Mouse (Mus musculus) forebrain, embryonic 14.5 days (tissue): ENCODE measurements around the gene Cst6. TPM values are rescaled to one million over a fixed set of nuclear protein-coding genes. Genes with fewer than 3 reads are reported as not detected.

Experiments
- ATAC-seq: fragments of 200-750 bp; cut with Nextera tagmentation; 2 replicates; pipeline ENCODE4 v1.8.0; 2017; ENCODE audit warnings: mild to moderate bottlenecking, moderate library complexity
- DNase-seq: peaks from one replicate; pipeline ENCODE4 v3.0.0-alpha.2; 2015; ENCODE audit warnings: low spot score
- H3K27ac ChIP-seq: fragments of 300-500 bp; sonication (generic); 2 replicates; pipeline ENCODE4 v1.5.1; 2014; ENCODE audit warnings: low read depth, mild to moderate bottlenecking, control low read depth, low read length, moderate library complexity
- H3K27me3 ChIP-seq: fragments of 300-500 bp; sonication (generic); replicated peaks from 2 replicates; pipeline ENCODE4 v1.6.1; 2014; ENCODE audit warnings: low read length, control low read depth, mixed read lengths; ENCODE audit not compliant: control insufficient read depth, insufficient read depth
- H3K36me3 ChIP-seq: fragments of 300-500 bp; sonication (generic); 2 replicates; pipeline ENCODE4 v1.6.1; 2014; ENCODE audit warnings: low read length, control low read depth; ENCODE audit not compliant: control insufficient read depth, insufficient read depth
- H3K4me1 ChIP-seq: fragments of 300-500 bp; sonication (generic); 2 replicates; pipeline ENCODE4 v1.6.1; 2014; ENCODE audit warnings: antibody characterized with exemption, low read length, control low read depth; ENCODE audit not compliant: control insufficient read depth, insufficient read depth
- H3K4me2 ChIP-seq: fragments of 300-500 bp; sonication (generic); 2 replicates; pipeline ENCODE4 v1.6.1; 2014; ENCODE audit warnings: mild to moderate bottlenecking, control low read depth, low read length
- H3K4me3 ChIP-seq: fragments of 300-500 bp; sonication (generic); 2 replicates; pipeline ENCODE4 v1.5.1; 2014; ENCODE audit warnings: low read depth, low read length, control low read depth
- H3K9ac ChIP-seq: fragments of 300-500 bp; sonication (generic); 2 replicates; pipeline ENCODE4 v1.6.1; 2014; ENCODE audit warnings: mild to moderate bottlenecking, low read length, control low read depth, moderate library complexity
- H3K9me3 ChIP-seq: fragments of 300-500 bp; sonication (generic); replicated peaks from 2 replicates; pipeline ENCODE4 v1.6.1; 2016; ENCODE audit warnings: low read length, control low read depth, mixed read lengths; ENCODE audit not compliant: control insufficient read depth
- WGBS: fragments of 180-500 bp; shearing (Covaris S2); extraction: QIAGEN DNeasy Blood & Tissue Kit; methylation state at CpG from one replicate; pipeline ENCODE4 v1.1.7; 2014; 5-methylcytosine and 5-hydroxymethylcytosine counted together
- polyA plus RNA-seq: library from polyadenylated mRNA; unstranded; fragments of >200 nt; fragmentation: Nextera tagmentation; extraction: Ambion mirVana; gene quantifications from 2 replicates; pipeline ENCODE4 v1.2.1, GENCODE M21; 2014

Cst6 gene
- polyA plus RNA-seq, 1 experiment from 2014 or later = 4.0 TPM

GRCm38 (mm10) chr19:5341360-5341759 lies 8.0 kb downstream of the Cst6 start:
- no peak overlapping the region for H3K4me3 ChIP-seq
- ATAC-seq (no peak), DNase-seq (no peak)
- H3K27me3 ChIP-seq = no peaks in the 10 kb centered on the region
- no peaks in the 10 kb centered on the region for H3K36me3 ChIP-seq
- no peak overlapping the region for H3K4me2 ChIP-seq
- no peak overlapping the region for H3K27ac ChIP-seq
- no peaks in the 10 kb centered on the region for H3K9me3 ChIP-seq
- H3K4me1 ChIP-seq = no peaks in the 10 kb centered on the region
- WGBS = 86% methylated on average over 7 of the region's 7 CpGs
- H3K9ac ChIP-seq = no peak overlapping the region

DNA sequence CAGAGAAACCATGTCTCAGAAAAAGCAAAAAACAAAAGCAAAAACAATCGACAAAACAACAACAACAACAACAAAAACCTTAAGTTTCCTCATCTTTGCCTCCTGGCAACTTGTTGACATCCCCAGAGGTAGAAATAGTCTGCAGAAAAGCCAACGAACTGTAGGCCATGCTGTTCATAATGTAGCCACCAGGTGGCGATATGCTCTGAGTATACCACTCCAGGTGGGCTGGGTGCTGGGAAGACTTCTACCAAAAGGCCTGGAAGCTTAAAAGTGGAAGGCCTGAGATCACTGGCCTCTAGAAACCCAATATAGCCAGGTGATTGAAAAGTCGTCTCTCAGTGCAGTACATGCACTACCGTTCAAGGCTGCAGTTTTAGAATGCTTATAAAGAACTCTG lies 11.4 kb downstream of the Cst6 start:
- H3K27me3 ChIP-seq = no peaks in the 10 kb centered on the region
- H3K9ac ChIP-seq = no peak overlapping the region
- no peaks in the 10 kb centered on the region for H3K4me1 ChIP-seq
- no peaks in the 10 kb centered on the region for H3K9me3 ChIP-seq
- no peak overlapping the region for H3K4me2 ChIP-seq
- no peaks in the 10 kb centered on the region for H3K36me3 ChIP-seq
- no peak overlapping the region for H3K4me3 ChIP-seq
- ATAC-seq = no peak
- peak; percentile 78 for DNase-seq
- no peak overlapping the region for H3K27ac ChIP-seq
- 22% methylated on average over 5 of the region's 5 CpGs for WGBS

DNA sequence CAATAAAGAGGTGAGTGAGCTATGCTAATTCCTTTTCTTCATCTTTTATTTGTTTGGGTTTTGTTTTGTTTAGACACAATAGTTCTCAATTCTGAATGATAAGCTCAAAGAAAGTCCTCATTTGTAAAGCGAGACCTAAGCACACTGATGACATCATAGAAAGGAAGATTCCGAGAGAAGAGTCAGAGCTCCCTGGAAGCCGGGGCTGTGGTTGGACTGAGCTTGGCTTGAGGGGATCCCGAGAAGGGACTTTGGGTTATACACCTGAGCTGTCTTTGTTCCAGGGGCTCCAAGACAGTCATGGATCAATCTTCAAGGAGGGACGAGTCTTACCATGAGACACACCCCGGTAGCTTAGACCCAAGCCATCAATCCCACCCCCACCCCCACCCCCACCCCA lies 13.9 kb downstream of the Cst6 start, which contains the start of gene Catsper1:
Gene Catsper1 (plus strand): TSS at position 301 of the 400 bp plus-strand sequence.
- Histone ChIP-seq H3K36me3 (no peaks in the 10 kb centered on the region), H3K9me3 (no peaks in the 10 kb centered on the region), H3K9ac (no peak within 1 kb of the TSS), H3K27ac (no peak within 1 kb of the TSS), H3K4me1 (no peaks in the 10 kb centered on the region), H3K27me3 (no peaks in the 10 kb centered on the region), H3K4me2 (no peak within 1 kb of the TSS), H3K4me3 (no peak within 1 kb of the TSS)
- DNase-seq (no peak), ATAC-seq (no peak)
- 93% methylated on average over 6 of the region's 6 CpGs for WGBS

- DNase-seq (no peak), ATAC-seq (no peak)
- H3K9ac ChIP-seq = no peak overlapping the region
- no peak overlapping the region for H3K4me2 ChIP-seq
- H3K27ac ChIP-seq = no peak overlapping the region
- 83% methylated on average over 5 of the region's 5 CpGs for WGBS
- no peaks in the 10 kb centered on the region for H3K27me3 ChIP-seq
- no peak overlapping the region for H3K4me3 ChIP-seq
- no peaks in the 10 kb centered on the region for H3K4me1 ChIP-seq
- H3K36me3 ChIP-seq = no peaks in the 10 kb centered on the region
- H3K9me3 ChIP-seq = no peaks in the 10 kb centered on the region
Measured at GRCm38 (mm10) chr19:5334741-5335140, 14.6 kb downstream of the Cst6 start.

- no peak for DNase-seq
- no peak overlapping the region for H3K4me2 ChIP-seq
- WGBS = 81% methylated on average over 19 of the region's 19 CpGs
- no peaks in the 10 kb centered on the region for H3K36me3 ChIP-seq
- H3K27me3 ChIP-seq = no peaks in the 10 kb centered on the region
- H3K27ac ChIP-seq = no peak overlapping the region
- no peak overlapping the region for H3K4me3 ChIP-seq
- H3K9ac ChIP-seq = no peak overlapping the region
- no peaks in the 10 kb centered on the region for H3K4me1 ChIP-seq
- no peak for ATAC-seq
- H3K9me3 ChIP-seq = no peaks in the 10 kb centered on the region
Measured at GRCm38 (mm10) chr19:5327970-5328369, 21.4 kb downstream of the Cst6 start.

- DNase-seq (no peak), ATAC-seq (no peak)
- WGBS = 61% methylated on average over 17 of the region's 17 CpGs
- no peaks in the 10 kb centered on the region for H3K4me1 ChIP-seq
- H3K9ac ChIP-seq = no peak overlapping the region
- H3K4me2 ChIP-seq = no peak overlapping the region
- H3K9me3 ChIP-seq = no peaks in the 10 kb centered on the region
- H3K36me3 ChIP-seq = no peaks in the 10 kb centered on the region
- H3K4me3 ChIP-seq = no peak overlapping the region
- H3K27ac ChIP-seq = no peak overlapping the region
- H3K27me3 ChIP-seq = no peaks in the 10 kb centered on the region
Measured at GRCm38 (mm10) chr19:5323801-5324200, 25.6 kb downstream of the Cst6 start.

GRCm38 (mm10) chr19:5313189-5313588 lies 36.2 kb downstream of the Cst6 start:
- H3K4me2 ChIP-seq = no peak overlapping the region
- DNase-seq = no peak
- ATAC-seq = no peak
- 90% methylated on average over 8 of the region's 8 CpGs for WGBS
- no peaks in the 10 kb centered on the region for H3K27me3 ChIP-seq
- H3K4me3 ChIP-seq = no peak overlapping the region
- H3K27ac ChIP-seq = no peak overlapping the region
- no peaks in the 10 kb centered on the region; the same call in 1 of the 2 replicates for H3K36me3 ChIP-seq
- no peaks in the 10 kb centered on the region for H3K4me1 ChIP-seq
- no peaks in the 10 kb centered on the region for H3K9me3 ChIP-seq
- no peak overlapping the region for H3K9ac ChIP-seq

- H3K9ac ChIP-seq = no peak overlapping the region
- H3K27ac ChIP-seq = no peak overlapping the region
- no peak overlapping the region for H3K4me3 ChIP-seq
- no peak overlapping the region for H3K4me2 ChIP-seq
- 83% methylated on average over 7 of the region's 7 CpGs for WGBS
- DNase-seq = peak; percentile 48
- no peaks in the 10 kb centered on the region for H3K9me3 ChIP-seq
- no peaks in the 10 kb centered on the region for H3K27me3 ChIP-seq
- peaks cover 36% of the 10 kb centered on the region for H3K36me3 ChIP-seq
- no peaks in the 10 kb centered on the region for H3K4me1 ChIP-seq
- no peak for ATAC-seq
Measured at GRCm38 (mm10) chr19:5309025-5309424, 40.3 kb downstream of the Cst6 start.

- WGBS = 58% methylated on average over 98 of the region's 98 CpGs
- ATAC-seq (no peak), DNase-seq (no peak)
- Histone ChIP-seq H3K4me1 (no peaks in the 10 kb centered on the region), H3K9me3 (no peaks in the 10 kb centered on the region), H3K4me3 (no peak overlapping the region), H3K27ac (no peak overlapping the region), H3K4me2 (peak overlapping the region; percentile 12; the same call in 1 of the 2 replicates), H3K36me3 (peaks cover 53% of the 10 kb centered on the region), H3K27me3 (no peaks in the 10 kb centered on the region), H3K9ac (no peak overlapping the region)
Measured at GRCm38 (mm10) chr19:5306968-5307734, 42.2 kb downstream of the Cst6 start.
